Mouse (Mus musculus) gastrocnemius, adult 2 months (tissue): ENCODE data around the gene Foxp1. TPM values are rescaled to one million over a fixed set of nuclear protein-coding genes. Genes with fewer than 3 reads are reported as not detected.

Experiments
- DNase-seq: peaks from one replicate; pipeline ENCODE4 v3.0.0; 2022
- H3K27ac ChIP-seq: fragments of 200-600 bp; 2 replicates; pipeline ENCODE4 v1.8.1; 2022; ENCODE audit warnings: mild to moderate bottlenecking
- H3K4me3 ChIP-seq: fragments of 200-600 bp; 2 replicates; pipeline ENCODE4 v1.8.1; 2022; ENCODE audit warnings: mild to moderate bottlenecking, moderate library complexity
- CTCF ChIP-seq: fragments of 200-600 bp; IDR thresholded peaks from 2 replicates; pipeline ENCODE4 v1.8.1; 2022; ENCODE audit warnings: antibody characterized with exemption, mild to moderate bottlenecking, moderate library complexity
- intact Hi-C: fragments of 180-260 bp; cut with DNase I; formaldehyde crosslinking; loops from one replicate; pipeline ENCODE4 v1.15.1; 2025
- total RNA-seq, 2 experiments: library from RNA; stranded (reverse); gene quantifications; 2 replicates each; pipeline ENCODE4 v1.2.3; 2021

Gene Foxp1
- total RNA-seq, 2 experiments from 2014 or later, result 17.4 to 20.9 TPM

DNA sequence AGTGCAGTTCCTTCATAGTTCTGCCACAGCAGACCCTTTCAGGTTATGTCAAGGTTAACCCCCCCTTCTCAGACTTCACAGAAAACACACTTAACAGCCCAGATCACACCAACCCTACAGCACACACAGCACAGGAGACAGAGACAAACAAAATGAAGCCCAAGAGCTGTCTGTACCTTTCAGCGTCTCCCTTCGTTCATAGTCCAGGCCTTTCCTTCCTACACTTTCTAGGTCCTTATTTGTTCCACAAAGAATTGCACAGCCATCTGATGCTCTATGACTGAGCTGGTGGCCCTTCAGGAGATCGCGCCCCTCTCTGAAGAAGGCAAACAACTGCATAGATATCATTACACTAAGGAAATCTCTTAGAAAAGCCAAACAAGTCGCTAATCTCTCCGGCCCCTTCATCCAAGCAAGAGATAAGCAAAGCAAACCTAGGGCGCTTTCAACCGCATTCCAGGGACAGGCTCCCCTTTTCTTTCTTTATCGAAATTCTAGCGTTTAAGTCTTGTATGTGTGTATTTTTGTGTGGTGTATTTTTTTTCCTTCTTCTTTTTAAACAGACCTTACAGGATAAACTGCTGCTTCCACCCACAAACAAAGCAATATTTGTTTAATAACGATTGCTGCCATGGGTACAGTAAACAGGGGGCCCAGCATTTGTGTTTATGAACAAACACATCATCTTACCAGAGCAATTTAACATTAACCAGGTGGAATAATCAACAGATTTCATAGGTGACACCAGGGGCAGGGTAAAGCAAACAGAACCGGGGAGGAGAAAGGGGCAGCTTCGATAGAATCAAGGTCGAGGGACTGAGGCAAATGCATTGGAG is 349.2 kb downstream of the Foxp1 start:
- H3K4me3 ChIP-seq, result no peak overlapping the region
- no peak overlapping the region for H3K27ac ChIP-seq

DNA sequence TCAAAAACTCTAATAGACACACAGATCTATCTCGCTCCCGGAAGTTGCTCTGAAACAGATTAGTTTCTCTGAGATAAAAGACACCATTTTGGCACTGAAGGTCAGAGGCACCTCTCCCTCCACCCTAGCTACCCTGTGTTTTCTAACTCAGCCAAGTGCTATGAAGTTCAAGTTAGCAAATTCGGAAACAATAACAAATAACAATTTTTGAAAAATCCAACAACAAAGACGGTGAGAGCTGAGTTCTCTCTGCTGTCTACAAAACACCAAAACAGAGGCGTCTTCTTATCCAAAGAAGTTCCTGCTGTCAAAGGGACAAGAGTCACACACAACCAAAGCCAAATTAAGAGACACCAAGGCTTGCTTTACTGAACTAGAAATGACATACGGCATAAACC is 349.9 kb downstream of the Foxp1 start:
- H3K4me3 ChIP-seq, result no peak overlapping the region
- intact Hi-C loops, result no loop called here
- no peak for DNase-seq
- peak overlapping the region; percentile 20; the same call in 1 of the 2 replicates for H3K27ac ChIP-seq
- no peak for TF ChIP-seq CTCF

More for the DNA sequence above, 349.2 kb downstream of the Foxp1 start:
- intact Hi-C loops, result no loop called here
- no peak for TF ChIP-seq CTCF
- DNase-seq, result no peak

DNA sequence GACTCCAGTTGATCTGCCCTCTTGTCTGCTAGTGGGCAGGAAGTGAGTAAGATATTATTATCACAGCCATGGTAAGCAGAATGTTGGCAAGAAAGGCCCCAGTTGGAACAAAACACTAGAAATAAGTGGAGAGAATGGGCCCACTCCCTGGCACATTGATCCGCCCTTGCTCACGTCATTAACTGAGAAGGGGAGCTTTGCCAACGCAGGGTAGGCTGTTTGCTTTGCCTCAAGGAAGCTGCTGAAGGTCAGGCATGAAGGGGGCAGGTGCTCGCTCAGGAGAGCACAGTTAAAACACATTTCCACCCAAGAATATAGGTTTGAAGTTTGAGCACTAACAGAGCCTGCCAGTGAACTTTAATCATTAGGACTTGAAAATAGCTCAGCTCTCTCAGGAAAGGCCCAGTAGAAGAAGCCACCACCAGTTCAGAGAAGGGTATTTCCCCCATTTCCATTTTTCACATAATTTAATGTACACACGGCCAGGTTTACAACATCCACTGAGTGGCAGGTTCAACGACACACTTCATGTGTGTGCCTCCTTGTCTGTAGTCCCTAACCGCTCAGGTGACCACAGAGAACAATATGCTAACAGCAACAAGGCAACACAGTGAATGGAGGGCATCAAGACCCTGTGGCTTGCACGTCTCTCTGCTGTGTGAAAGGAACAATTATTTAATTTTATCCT is 350.5 kb downstream of the Foxp1 start:
- TF ChIP-seq CTCF, result no peak
- DNase-seq, result no peak
- intact Hi-C loops, result no loop called here
- Histone ChIP-seq H3K27ac (peak overlapping the region; percentile 20), H3K4me3 (no peak overlapping the region)

DNA sequence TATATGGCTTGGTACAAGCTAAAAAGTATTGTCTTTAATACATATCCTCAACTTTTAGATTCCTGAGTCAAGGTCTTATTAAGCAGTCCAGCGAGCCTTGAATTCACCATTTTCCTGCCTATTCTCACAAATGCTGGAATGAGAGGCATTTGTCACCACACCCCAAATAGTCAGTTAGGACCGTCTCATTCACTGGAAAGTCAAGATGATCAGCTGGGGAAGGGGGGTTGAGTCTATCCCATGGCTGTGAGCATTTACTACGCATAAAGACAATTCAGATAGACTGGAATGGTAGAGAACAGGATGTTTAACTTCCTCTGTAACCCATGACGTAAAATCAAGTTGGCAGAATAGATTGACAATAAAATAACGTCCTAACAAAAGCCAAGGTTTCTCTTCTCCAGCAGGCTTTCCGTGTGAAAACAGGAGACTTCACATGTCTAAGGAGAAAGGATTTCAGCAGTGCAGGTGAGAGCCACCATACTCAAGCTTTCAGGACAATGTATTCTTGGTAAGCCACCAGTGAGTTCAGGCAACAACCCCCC is 351.2 kb downstream of the Foxp1 start:
- Histone ChIP-seq H3K4me3 (no peak overlapping the region), H3K27ac (peak overlapping the region; percentile 20)
- intact Hi-C loops, result no loop called here
- DNase-seq, result no peak
- TF ChIP-seq CTCF, result no peak

DNA sequence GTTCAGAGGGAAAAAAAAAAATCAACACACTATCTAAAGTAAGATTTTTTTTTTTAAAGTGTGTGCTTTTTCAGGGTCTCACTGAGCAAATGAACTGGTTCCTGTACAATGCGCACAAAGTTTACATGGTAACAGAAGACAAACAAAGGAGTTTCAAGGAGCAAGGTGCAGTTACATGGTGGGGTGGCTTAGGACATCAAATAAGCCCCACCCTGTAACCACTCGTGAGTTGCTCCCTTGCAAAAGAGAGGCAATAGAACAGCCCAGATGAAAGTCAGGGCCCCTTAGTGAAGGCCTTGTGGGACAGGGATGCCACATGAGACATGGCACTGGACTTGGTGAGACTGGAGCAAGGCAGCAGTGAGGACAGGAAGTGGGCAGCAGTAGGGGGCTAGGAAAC is 353.8 kb downstream of the Foxp1 start:
- Histone ChIP-seq H3K27ac (no peak overlapping the region), H3K4me3 (no peak overlapping the region)
- intact Hi-C loops, result no loop called here
- TF ChIP-seq CTCF, result no peak
- no peak for DNase-seq

DNA sequence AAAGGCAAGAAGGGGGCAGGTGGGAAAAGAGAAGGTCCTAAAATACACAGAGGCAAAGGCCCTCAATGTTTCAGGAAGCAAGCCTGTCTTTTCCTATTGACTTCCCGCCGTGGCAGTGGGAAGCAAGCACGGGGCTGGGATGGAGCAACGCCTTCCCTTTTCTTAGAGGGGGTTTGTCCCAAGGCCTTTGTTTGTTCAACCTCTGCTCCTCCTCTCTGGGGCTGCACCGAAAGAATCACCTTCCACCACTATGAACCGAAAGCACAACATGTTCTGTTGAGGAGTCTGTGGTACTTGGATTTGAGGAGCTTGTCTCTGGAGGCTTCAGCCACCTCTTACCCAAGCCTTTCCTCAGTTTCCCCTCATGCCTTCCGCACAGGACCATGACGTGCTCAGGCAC is 355.5 kb downstream of the Foxp1 start:
- no peak for DNase-seq
- H3K4me3 ChIP-seq, result no peak overlapping the region
- intact Hi-C loops, result no loop called here
- peak overlapping the region; percentile 35 for H3K27ac ChIP-seq
- no peak for TF ChIP-seq CTCF

DNA sequence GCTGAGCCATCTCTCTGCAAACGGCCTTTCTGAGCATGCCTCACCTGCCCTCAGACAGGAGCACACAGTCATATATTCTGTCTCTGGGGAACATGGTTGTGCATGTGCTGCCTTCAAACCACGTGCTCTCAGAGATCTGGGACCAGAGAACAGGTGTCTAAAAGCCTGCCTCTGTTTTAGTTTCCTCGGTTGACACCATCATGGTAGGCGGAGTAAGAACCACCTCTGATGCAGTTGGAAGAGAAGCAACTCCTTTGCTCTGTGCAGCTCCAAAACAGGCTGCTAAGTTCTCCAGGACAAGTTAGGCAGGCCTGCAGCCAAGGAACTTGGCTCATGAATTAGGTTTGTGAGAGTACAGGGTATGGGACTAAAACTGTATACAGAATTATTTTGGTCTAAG is 356.4 kb downstream of the Foxp1 start:
- DNase-seq, result peak; percentile 44
- intact Hi-C loops, result no loop called here
- H3K27ac ChIP-seq, result no peak overlapping the region; the same call in 1 of the 2 replicates
- TF ChIP-seq CTCF, result no peak
- H3K4me3 ChIP-seq, result no peak overlapping the region

DNA sequence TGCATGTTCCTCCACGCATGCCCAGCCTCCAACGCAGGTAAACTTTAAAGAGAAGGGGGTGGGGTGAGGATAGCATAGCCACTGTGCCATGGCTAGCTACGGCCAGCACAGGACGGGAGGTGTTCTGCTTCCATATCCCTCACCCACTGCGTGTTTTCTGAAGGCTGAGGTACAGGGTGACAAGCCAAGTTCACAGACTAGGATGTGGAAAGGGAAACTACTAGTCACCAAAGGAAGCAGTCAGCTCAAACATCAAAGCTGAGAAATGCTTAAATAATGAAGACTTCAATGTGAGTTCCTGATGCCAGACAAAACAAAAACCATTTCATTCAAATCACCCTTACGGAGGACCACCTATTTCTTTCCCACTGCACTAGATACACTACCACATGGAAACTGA is 357.8 kb downstream of the Foxp1 start:
- no peak for DNase-seq
- H3K4me3 ChIP-seq, result no peak overlapping the region
- TF ChIP-seq CTCF, result no peak
- intact Hi-C loops, result loop anchor here (5.0 kb wide), 1 partner anchor 322 kb away; no protein-coding TSS in a partner anchor
- H3K27ac ChIP-seq, result no peak overlapping the region

DNA sequence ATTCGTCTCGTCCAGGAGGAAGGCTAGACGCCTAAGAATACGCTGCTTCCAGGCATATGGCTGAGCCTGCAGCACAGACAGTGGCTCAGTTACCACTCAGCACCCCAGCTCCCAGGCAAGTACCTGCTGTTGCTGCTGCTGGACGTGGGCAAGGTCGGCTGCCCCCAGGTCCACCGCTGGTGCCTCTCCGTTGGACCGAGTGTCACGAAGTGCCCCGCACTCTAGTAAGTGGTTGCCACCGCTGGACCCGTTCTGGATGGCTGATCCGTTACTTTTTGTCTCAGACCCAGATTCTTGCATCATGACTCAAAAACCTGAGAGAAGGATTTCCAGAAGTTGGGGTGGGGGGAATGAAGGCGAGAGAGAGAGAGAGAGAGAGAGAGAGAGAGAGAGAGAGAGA is 359.8 kb downstream of the Foxp1 start:
- DNase-seq, result no peak
- intact Hi-C loops, result loop anchor here (5.0 kb wide), 1 partner anchor 320 kb away; no protein-coding TSS in a partner anchor
- no peak for TF ChIP-seq CTCF
- Histone ChIP-seq H3K27ac (peak overlapping the region; percentile 17; the same call in 1 of the 2 replicates), H3K4me3 (no peak overlapping the region)

DNA sequence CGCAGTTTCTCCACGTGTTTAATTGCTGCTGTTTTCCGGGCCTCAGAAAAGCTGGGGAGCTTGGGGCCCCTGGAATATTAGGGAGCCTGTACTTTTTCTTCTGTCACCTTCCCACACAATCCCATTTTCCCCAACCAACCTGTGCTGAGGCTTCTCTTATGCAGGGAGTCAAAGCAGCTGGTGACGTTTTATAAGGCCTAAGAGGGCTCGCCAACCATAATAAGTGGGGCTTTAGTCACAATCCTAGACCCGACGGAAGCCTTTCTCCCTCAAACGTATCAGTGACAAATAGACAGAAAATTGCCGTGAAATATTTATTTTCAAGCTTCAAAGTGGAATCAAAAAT is 362.2 kb downstream of the Foxp1 start:
- no peak for TF ChIP-seq CTCF
- Histone ChIP-seq H3K27ac (peak overlapping the region; percentile 79), H3K4me3 (peak overlapping the region; percentile 61)
- no peak for DNase-seq
- intact Hi-C loops, result loop anchor here (5.0 kb wide), 1 partner anchor 318 kb away; no protein-coding TSS in a partner anchor

DNA sequence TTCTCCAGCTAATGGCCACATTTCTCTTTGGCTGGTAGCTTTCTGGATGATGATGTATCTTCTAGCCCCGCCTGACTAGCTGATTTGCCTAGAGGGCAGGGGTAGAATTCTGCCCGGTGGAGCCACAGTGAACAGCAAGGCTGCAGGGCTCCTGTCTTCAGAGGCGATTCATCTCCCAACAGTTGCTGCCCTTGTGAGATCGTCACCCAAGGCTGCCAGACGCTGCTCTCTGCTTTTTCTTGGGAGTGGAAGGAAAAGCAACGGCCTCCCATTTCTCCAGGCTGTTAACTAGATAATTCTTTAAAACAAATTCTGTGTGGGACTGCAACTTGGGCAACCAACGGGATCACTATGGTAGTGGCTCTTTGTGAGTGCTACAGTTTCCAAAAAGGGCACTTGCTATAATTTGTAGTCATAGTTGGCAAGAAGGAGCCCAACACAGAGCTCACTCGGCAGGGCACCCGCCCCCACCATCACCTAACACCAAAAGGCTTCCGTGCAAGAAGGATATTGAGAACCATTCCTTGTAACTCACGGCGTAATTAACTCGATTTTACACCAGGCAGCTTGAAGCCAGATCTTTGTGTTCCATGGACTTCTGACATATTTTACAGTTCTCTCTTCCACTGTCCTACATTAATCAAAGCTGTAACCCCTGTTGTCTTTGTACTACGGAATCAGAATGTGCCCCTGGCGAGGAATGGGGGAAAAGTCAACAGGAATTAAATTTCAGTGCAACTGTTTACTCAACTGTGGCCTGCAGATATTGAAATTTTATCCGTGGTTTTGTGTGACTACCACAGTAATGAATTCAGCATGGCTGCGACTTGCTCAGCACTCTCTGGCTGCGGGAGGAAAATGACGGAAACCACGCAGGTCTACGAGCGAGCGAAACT is 362.8 kb downstream of the Foxp1 start:
- no peak for TF ChIP-seq CTCF
- Histone ChIP-seq H3K4me3 (peak overlapping the region; percentile 61), H3K27ac (peak overlapping the region; percentile 79)
- DNase-seq, result peak; percentile 26
- intact Hi-C loops, result loop anchor here (5.0 kb wide), 1 partner anchor 317 kb away; no protein-coding TSS in a partner anchor

DNA sequence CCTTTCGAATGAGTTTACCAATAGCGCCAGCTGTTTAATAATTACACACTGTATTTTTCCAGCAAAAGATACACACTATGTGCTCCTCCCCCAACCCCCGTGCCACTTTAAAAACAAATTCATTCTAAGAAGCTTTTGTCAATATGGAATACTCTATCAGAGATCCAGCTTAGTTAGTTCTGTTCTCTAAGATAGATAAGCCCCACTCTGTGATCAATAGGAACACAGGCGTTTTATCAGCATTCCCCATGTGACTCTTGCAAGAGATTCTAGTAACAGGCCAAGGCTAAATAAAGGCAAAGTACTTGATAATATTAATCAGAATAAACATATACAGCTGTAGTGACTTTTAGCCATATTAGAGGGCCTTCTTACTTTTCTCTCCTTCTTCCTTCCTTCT is 368.8 kb downstream of the Foxp1 start:
- TF ChIP-seq CTCF, result no peak
- Histone ChIP-seq H3K27ac (no peak overlapping the region), H3K4me3 (no peak overlapping the region)
- DNase-seq, result no peak
- intact Hi-C loops, result no loop called here
